Mouse (Mus musculus): ENCODE measurements at regions not wholly inside any gene's neighbourhood (a gene's known extent, or its start where the extent isn't known, plus 50 kb on each side); places are given as distances from the start of the nearest gene placed in this dataset.

GRCm38 (mm10) chr2:161177355-161178021, 68.6 kb upstream of the Chd6 start:
- in situ Hi-C loops (cut with MboI, MseI), result no loop called here

GRCm38 (mm10) chr2:161166681-161167080, 57.8 kb upstream of the Chd6 start:
- in situ Hi-C loops (cut with MboI, MseI), result no loop called here

GRCm38 (mm10) chr2:161165495-161165894, 56.6 kb upstream of the Chd6 start:
- in situ Hi-C loops (cut with MboI, MseI), result no loop called here

GRCm38 (mm10) chr2:161164320-161164719, 55.4 kb upstream of the Chd6 start:
- in situ Hi-C loops (cut with MboI, MseI), result no loop called here

Measured in regulatory T cell (primary cell).